Mouse (Mus musculus) layer of hippocampus, postnatal 36 days (tissue): ENCODE data around the gene Ap3d1. TPM values are rescaled to one million over a fixed set of nuclear protein-coding genes. Genes with fewer than 3 reads are reported as not detected.

Source experiments
- DNase-seq, 2 experiments: peaks; one replicate each; pipeline ENCODE4 v3.0.0; 2022
- total RNA-seq, 2 experiments: library from RNA; stranded (reverse); gene quantifications; 2 replicates each; pipeline ENCODE4 v1.2.3; 2021

The Ap3d1 gene
- total RNA-seq, 2 experiments from 2014 or later = 142 to 147 TPM

GRCm38 (mm10) chr10:80682003-80682402 is 60.1 kb downstream of the Ap3d1 start:
- DNase-seq = no peak

GRCm38 (mm10) chr10:80680260-80680696 is 61.8 kb downstream of the Ap3d1 start:
- no peak for DNase-seq

DNA sequence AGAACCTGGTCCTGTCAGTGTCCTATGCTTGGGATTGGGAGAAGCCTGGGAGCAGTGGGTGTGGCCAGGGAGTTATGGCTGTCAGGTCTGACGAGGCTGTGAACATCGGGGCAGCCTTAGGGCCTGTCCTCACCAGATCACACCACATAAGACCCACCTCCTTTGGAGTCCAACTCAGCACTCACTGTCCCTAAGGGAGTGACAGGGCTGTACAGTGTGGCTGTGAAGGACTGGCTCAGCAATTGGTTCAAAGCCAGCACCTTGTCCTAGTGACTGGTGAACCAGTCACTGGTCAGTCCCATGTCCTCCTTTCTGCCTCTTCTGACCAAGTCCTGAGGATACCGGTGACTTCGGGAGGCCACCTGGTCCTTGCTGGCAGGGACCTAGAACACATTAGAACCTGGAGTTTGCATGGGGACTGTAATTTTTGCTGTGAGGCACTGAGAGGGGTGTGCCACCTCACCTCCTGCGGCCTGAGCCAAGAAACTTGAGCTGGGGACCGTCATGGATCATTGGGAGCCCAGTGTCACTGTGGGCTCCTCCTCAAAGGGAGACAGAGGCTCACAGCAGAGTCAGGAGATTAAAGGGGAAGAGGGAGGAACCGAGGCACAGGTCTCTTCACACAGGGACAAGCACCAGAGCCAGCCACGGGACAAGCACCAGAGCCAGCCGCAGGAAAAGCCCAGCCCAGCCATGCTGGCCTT is 62.4 kb downstream of the Ap3d1 start:
- DNase-seq = no peak

- DNase-seq = no peak
Observed at GRCm38 (mm10) chr10:80678601-80679377, 63.3 kb downstream of the Ap3d1 start.

DNA sequence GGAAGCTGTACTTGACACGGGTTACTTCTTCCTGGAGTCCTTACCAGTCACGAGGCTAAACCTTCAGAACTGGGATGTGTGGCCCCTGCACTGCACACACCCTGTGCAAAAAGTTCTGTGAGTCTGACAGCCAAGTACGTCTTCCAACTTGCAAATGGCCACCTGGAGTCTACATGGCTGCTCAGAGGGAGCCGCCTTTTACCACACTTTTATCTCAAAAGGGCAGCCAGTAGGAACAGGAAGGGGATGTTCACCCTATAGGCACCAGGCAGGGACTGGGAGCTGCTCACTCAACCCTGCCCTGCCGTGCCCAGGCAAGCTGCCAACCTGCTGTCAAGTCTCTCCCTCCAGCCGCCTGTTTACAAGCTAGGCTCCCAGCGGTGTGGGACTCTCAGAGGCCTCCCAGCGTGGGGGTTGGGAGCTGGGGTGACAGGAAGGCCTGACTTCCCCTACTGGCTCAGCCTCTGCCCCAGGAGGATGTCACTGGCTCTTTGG is 64.1 kb downstream of the Ap3d1 start, which contains the start of gene Mknk2:
Gene Mknk2 (minus strand): TSS at position 171 of the 495 bp plus-strand sequence.
- DNase-seq = peak; percentile 81 to 83

DNA sequence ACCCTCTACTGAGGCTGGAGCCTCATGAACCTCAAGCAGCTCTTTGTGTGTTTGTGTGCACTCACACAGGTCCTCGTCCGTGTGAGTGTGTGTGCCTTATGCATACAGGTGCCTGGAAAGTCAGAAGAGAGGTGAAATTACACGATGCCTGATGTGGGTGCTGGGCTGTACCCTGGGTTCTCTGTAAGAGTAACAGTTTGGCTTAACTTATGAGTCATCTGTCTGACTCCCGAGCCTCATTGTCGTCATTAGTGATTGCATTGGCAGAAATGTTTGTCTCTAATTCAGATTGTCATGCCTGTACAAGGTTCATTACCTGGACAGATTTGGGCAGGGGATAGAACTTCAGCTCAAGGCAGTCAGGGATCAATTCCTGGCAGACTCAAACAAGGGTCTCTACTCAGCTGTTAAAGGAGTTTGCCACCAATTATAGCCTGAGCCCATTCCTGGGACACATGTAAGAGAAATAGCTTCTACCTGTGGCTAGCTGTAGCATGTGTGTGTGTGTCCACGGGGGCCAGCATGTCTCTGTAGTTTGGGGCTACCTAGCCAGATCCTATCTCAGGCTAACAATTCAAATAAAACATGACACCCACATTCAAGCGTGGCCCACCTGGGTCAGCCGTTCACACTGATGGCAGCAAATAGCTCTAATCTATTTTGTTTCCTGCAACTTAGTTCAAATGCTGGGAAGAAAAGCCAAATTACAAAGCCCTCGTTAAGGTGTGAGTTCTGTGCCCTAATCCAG is 64.8 kb downstream of the Ap3d1 start:
- DNase-seq = no peak

GRCm38 (mm10) chr10:80676198-80676928 is 65.7 kb downstream of the Ap3d1 start:
- DNase-seq = peak; percentile 99

DNA sequence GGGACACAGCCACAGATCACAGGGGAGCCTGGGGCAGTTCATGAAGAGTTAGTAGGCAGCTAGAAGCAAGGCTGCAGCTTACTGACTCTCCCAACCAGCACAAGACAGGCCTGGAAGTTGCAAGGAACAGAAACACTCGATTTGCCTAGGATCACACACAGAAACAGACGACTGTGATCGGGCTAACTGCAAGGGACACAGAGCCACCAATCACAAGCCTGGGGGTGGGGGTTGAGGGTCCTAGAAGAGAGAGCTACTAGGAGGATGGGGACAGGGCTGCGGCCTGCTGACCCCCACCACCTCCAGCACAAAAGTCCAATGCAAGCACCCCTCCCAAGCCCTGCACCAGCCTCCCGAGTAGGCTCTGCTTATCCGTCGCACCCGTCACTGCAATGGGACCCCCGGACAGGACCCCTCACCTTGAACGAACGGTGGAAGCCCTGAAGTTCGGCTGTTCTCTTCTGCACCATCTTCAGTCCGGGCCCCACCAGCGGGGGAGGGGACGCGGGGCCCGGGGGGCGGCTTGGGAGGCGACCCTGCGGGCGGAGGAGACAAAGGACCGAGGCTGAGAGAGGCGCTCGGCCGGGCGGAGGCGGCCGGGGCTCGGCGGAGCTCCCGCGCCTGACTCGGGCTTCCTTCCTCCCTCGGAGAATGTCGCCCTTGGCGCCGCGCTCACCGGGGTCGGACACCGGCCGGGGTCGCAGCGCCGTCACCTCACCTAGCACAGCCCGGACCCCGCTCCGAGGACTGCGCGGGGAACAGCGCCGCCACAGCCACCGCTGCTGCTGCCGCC is 66.5 kb downstream of the Ap3d1 start:
- peak in 1 of 2 experiments; percentile 48 for DNase-seq

- DNase-seq = no peak
Observed at GRCm38 (mm10) chr10:80674851-80675404, 67.1 kb downstream of the Ap3d1 start.

GRCm38 (mm10) chr10:80674161-80674711 is 67.8 kb downstream of the Ap3d1 start:
- DNase-seq = no peak

- DNase-seq = no peak
Observed at GRCm38 (mm10) chr10:80673690-80674089, 68.4 kb downstream of the Ap3d1 start.

- no peak for DNase-seq
Observed at GRCm38 (mm10) chr10:80671936-80672690, 70.0 kb downstream of the Ap3d1 start.

DNA sequence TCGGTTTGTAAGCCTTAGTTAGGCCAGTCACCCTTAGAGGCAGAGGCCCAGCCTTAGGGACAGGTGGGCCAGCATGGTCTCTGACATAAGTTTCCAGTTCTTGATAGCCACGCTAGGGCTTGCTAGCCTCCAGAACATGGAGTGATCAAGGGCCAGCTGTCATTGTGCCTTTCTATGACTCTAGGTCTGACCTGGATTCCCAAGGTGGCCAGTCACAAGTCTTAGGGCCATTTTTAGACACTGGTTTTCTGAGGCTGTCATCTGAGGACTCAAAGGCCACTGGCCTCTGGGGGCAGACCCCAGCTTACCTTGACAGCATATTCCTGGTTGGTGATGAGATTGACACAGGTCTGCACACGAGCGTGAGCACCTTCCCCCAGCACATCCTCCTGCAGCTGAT is 70.8 kb downstream of the Ap3d1 start:
- no peak for DNase-seq

GRCm38 (mm10) chr10:80670531-80670930 is 71.5 kb downstream of the Ap3d1 start:
- no peak for DNase-seq

- no peak for DNase-seq
Observed at GRCm38 (mm10) chr10:80669737-80670485, 72.2 kb downstream of the Ap3d1 start.

GRCm38 (mm10) chr10:80669018-80669417 is 73.0 kb downstream of the Ap3d1 start:
- DNase-seq = no peak

DNA sequence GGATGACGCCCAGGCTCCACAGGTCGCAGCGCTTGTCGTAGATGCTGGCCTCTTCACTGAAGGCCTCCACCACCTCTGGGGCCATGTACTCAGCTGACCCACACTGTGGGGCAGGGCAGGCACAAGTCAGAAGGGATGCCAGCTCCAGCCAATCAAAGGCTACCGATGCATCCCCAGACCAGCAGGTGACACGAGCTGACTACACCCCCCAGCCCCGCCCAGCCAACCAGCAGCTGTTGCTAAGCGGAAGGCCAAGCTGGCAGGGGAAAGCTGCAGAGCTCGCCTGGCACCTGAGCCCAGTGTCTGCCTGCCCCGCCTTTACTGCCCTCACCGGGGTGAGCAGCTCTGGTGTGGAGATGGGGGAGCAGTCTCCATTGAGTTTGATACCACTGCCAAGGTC is 73.5 kb downstream of the Ap3d1 start:
- no peak for DNase-seq

DNA sequence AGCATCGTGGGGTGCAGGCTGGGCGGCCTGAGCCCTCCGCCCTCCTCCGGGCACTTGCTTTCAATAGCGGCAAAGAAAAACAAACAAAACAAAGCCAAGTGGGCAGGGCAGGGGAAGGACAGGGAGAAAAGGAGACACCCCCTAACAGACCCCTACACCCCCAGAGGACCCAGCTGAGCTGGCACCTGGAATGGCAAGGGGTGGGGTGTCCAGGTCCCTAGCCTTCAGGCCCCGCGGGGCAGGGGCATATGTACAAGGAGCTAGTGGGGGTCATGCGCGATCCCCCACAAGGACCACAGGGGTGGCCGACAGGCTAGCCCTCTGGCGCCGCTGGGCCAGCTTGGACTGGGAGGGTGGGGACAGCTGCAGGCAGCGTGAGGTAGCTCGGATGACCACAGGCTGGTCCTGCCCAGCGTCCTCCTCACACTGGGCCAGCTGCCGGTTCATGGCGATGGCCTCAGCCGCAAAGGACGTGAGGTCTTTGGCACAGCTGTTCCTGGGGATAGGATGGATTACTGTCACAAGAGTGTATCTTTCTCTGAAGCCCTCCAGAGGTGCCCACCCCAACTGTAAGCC is 75.1 kb downstream of the Ap3d1 start:
- DNase-seq = no peak
